Mouse (Mus musculus): ENCODE measurements around the gene Fhit. TPM values are rescaled to one million over a fixed set of nuclear protein-coding genes. Genes with fewer than 3 reads are reported as not detected.
"Not testable (repeated sequence)": the region's sequence is repeated elsewhere in the genome, so short reads cannot be mapped to it uniquely, and the experiment has no call there.

Fhit gene
- polyA plus RNA-seq, 1 experiment from 2014 or later, result 1.0 TPM

- Histone ChIP-seq H3K79me2 (ENCODE audit: inconsistent target) (no peaks in the 10 kb centered on the region), H3K27ac (no peak overlapping the region), H3K36me3 (ENCODE audit: inconsistent target) (no peaks in the 10 kb centered on the region), H3K4me3 (ENCODE audit: inconsistent target) (no peak overlapping the region)
- 80% methylated on average over 2 of the region's 3 CpGs for WGBS (ENCODE audit: missing documents)
Observed at GRCm38 (mm10) chr14:9976934-9977510, 1184.8 kb downstream of the Fhit start.

GRCm38 (mm10) chr14:9974402-9974801 is 1187.4 kb downstream of the Fhit start:
- H3K4me3 ChIP-seq (ENCODE audit: inconsistent target), result no peak overlapping the region
- no peaks in the 10 kb centered on the region for H3K79me2 ChIP-seq (ENCODE audit: inconsistent target)
- H3K27ac ChIP-seq, result no peak overlapping the region
- no peaks in the 10 kb centered on the region for H3K36me3 ChIP-seq (ENCODE audit: inconsistent target)
- WGBS (ENCODE audit: missing documents), result 93% methylated on average over 3 of the region's 3 CpGs

- Histone ChIP-seq H3K36me3 (ENCODE audit: inconsistent target) (no peaks in the 10 kb centered on the region), H3K27ac (no peak overlapping the region), H3K4me3 (ENCODE audit: inconsistent target) (no peak overlapping the region), H3K79me2 (ENCODE audit: inconsistent target) (no peaks in the 10 kb centered on the region)
- 87% methylated on average over 3 of the region's 3 CpGs for WGBS (ENCODE audit: missing documents)
Observed at GRCm38 (mm10) chr14:9963853-9964252, 1198.0 kb downstream of the Fhit start.

- WGBS (ENCODE audit: missing documents), result 97% methylated on average over 2 of the region's 2 CpGs
- H3K36me3 ChIP-seq (ENCODE audit: inconsistent target), result no peaks in the 10 kb centered on the region
- no peaks in the 10 kb centered on the region for H3K79me2 ChIP-seq (ENCODE audit: inconsistent target)
- H3K27ac ChIP-seq, result no peak overlapping the region
- no peak overlapping the region for H3K4me3 ChIP-seq (ENCODE audit: inconsistent target)
Observed at GRCm38 (mm10) chr14:9960396-9960795, 1201.4 kb downstream of the Fhit start.

- 100% methylated on average over 2 of the region's 2 CpGs for WGBS (ENCODE audit: missing documents)
- Histone ChIP-seq H3K36me3 (ENCODE audit: inconsistent target) (no peaks in the 10 kb centered on the region), H3K4me3 (ENCODE audit: inconsistent target) (no peak overlapping the region), H3K79me2 (ENCODE audit: inconsistent target) (no peaks in the 10 kb centered on the region), H3K27ac (no peak overlapping the region)
Observed at GRCm38 (mm10) chr14:9899494-9899893, 1262.3 kb downstream of the Fhit start.

GRCm38 (mm10) chr14:9896556-9896955 is 1265.3 kb downstream of the Fhit start:
- Histone ChIP-seq H3K27ac (no peak overlapping the region), H3K79me2 (ENCODE audit: inconsistent target) (no peaks in the 10 kb centered on the region), H3K4me3 (ENCODE audit: inconsistent target) (no peak overlapping the region), H3K36me3 (ENCODE audit: inconsistent target) (no peaks in the 10 kb centered on the region)
- WGBS (ENCODE audit: missing documents), result 93% methylated on average over 1 of the region's 1 CpGs

GRCm38 (mm10) chr14:9852041-9852440 is 1309.8 kb downstream of the Fhit start:
- 38% methylated on average over 2 of the region's 2 CpGs for WGBS (ENCODE audit: missing documents)
- Histone ChIP-seq H3K27ac (no peak overlapping the region), H3K79me2 (ENCODE audit: inconsistent target) (no peaks in the 10 kb centered on the region), H3K36me3 (ENCODE audit: inconsistent target) (no peaks in the 10 kb centered on the region), H3K4me3 (ENCODE audit: inconsistent target) (no peak overlapping the region)

- Histone ChIP-seq H3K4me3 (ENCODE audit: inconsistent target) (no peak overlapping the region), H3K79me2 (ENCODE audit: inconsistent target) (no peaks in the 10 kb centered on the region), H3K36me3 (ENCODE audit: inconsistent target) (no peaks in the 10 kb centered on the region), H3K27ac (no peak overlapping the region)
Observed at GRCm38 (mm10) chr14:9832290-9832689, 1329.5 kb downstream of the Fhit start.

- not testable (repeated sequence) for H3K4me3 ChIP-seq (ENCODE audit: inconsistent target); H3K79me2 ChIP-seq (ENCODE audit: inconsistent target); H3K36me3 ChIP-seq (ENCODE audit: inconsistent target); H3K27ac ChIP-seq
- WGBS (ENCODE audit: missing documents), result 6% methylated on average over 6 of the region's 8 CpGs
Observed at GRCm38 (mm10) chr14:9828699-9829240, 1333.1 kb downstream of the Fhit start.

GRCm38 (mm10) chr14:9815963-9816362 is 1345.9 kb downstream of the Fhit start:
- WGBS (ENCODE audit: missing documents), result 94% methylated on average over 4 of the region's 4 CpGs

GRCm38 (mm10) chr14:9811847-9812321 is 1350.0 kb downstream of the Fhit start:
- 91% methylated on average over 9 of the region's 9 CpGs for WGBS (ENCODE audit: missing documents)
- H3K27ac ChIP-seq, result no peak overlapping the region
- H3K4me3 ChIP-seq (ENCODE audit: inconsistent target), result no peak overlapping the region
- H3K36me3 ChIP-seq (ENCODE audit: inconsistent target), result no peaks in the 10 kb centered on the region
- no peaks in the 10 kb centered on the region for H3K79me2 ChIP-seq (ENCODE audit: inconsistent target)

More at GRCm38 (mm10) chr14:9815963-9816362, 1345.9 kb downstream of the Fhit start:
- no peak overlapping the region for H3K4me3 ChIP-seq (ENCODE audit: inconsistent target)
- H3K79me2 ChIP-seq (ENCODE audit: inconsistent target), result no peaks in the 10 kb centered on the region
- no peaks in the 10 kb centered on the region for H3K36me3 ChIP-seq (ENCODE audit: inconsistent target)
- no peak overlapping the region for H3K27ac ChIP-seq

- H3K36me3 ChIP-seq (ENCODE audit: inconsistent target), result no peaks in the 10 kb centered on the region
- 88% methylated on average over 7 of the region's 7 CpGs for WGBS (ENCODE audit: missing documents)
- H3K79me2 ChIP-seq (ENCODE audit: inconsistent target), result no peaks in the 10 kb centered on the region
- no peak overlapping the region for H3K27ac ChIP-seq
- no peak overlapping the region for H3K4me3 ChIP-seq (ENCODE audit: inconsistent target)
Observed at GRCm38 (mm10) chr14:9811177-9811846, 1350.5 kb downstream of the Fhit start.

GRCm38 (mm10) chr14:9793403-9793802 is 1368.4 kb downstream of the Fhit start:
- Histone ChIP-seq H3K79me2 (ENCODE audit: inconsistent target) (no peaks in the 10 kb centered on the region), H3K27ac (no peak overlapping the region), H3K4me3 (ENCODE audit: inconsistent target) (no peak overlapping the region), H3K36me3 (ENCODE audit: inconsistent target) (no peaks in the 10 kb centered on the region)

- no peak overlapping the region for H3K27ac ChIP-seq
- WGBS (ENCODE audit: missing documents), result 54% methylated on average over 3 of the region's 3 CpGs
- H3K4me3 ChIP-seq (ENCODE audit: inconsistent target), result no peak overlapping the region
- no peaks in the 10 kb centered on the region for H3K79me2 ChIP-seq (ENCODE audit: inconsistent target)
- no peaks in the 10 kb centered on the region for H3K36me3 ChIP-seq (ENCODE audit: inconsistent target)
Observed at GRCm38 (mm10) chr14:9788402-9788950, 1373.4 kb downstream of the Fhit start.

- WGBS (ENCODE audit: missing documents), result 59% methylated on average over 1 of the region's 1 CpGs
Observed at GRCm38 (mm10) chr14:9787389-9787788, 1374.4 kb downstream of the Fhit start.

More at GRCm38 (mm10) chr14:9787389-9787788, 1374.4 kb downstream of the Fhit start:
- Histone ChIP-seq H3K27ac (no peak overlapping the region), H3K36me3 (ENCODE audit: inconsistent target) (no peaks in the 10 kb centered on the region), H3K4me3 (ENCODE audit: inconsistent target) (no peak overlapping the region), H3K79me2 (ENCODE audit: inconsistent target) (no peaks in the 10 kb centered on the region)

Data from macrophage (primary cell).